Mouse (Mus musculus) small intestine, adult 2 months (tissue): ENCODE data around the gene Dlgap3. TPM values are rescaled to one million over a fixed set of nuclear protein-coding genes. Genes with fewer than 3 reads are reported as not detected.
A peak's percentile ranks its signal among the peaks of the same experiment; 100 is the strongest.

Source experiments
- H3K27ac ChIP-seq: fragments of 200-500 bp; 2 replicates; pipeline ENCODE4 v1.5.1; 2012; ENCODE audit warnings: low read depth, low read length, control low read depth, inconsistent platforms; ENCODE audit not compliant: insufficient read depth
- H3K27me3 ChIP-seq: fragments of 200-500 bp; 2 replicates; pipeline ENCODE4 v1.6.1; 2012; ENCODE audit warnings: mild to moderate bottlenecking, moderate library complexity, low read length, inconsistent platforms; ENCODE audit not compliant: control insufficient read depth, insufficient read depth
- H3K36me3 ChIP-seq: fragments of 200-500 bp; 2 replicates; pipeline ENCODE4 v1.6.1; 2012; ENCODE audit warnings: mild to moderate bottlenecking, low read length, control low read depth, inconsistent platforms; ENCODE audit not compliant: control insufficient read depth, insufficient read depth
- H3K4me1 ChIP-seq: fragments of 200-500 bp; 2 replicates; pipeline ENCODE4 v1.6.1; 2012; ENCODE audit warnings: low read length, inconsistent platforms, mixed read lengths; ENCODE audit not compliant: control insufficient read depth, insufficient read depth, insufficient read length
- H3K4me3 ChIP-seq: fragments of 200-500 bp; 2 replicates; pipeline ENCODE4 v1.5.1; 2012; ENCODE audit warnings: low read depth, mild to moderate bottlenecking, control low read depth, inconsistent platforms, low read length, moderate library complexity
- CTCF ChIP-seq: fragments of 200-500 bp; IDR thresholded peaks from 2 replicates; pipeline ENCODE4 v1.5.1; 2012; ENCODE audit warnings: low read depth, mild to moderate bottlenecking, control low read depth, inconsistent platforms, low read length, moderate library complexity, mixed read lengths; ENCODE audit not compliant: insufficient replicate concordance, insufficient read length; ENCODE audit errors: extremely low read depth
- POLR2A ChIP-seq: fragments of 200-500 bp; IDR thresholded peaks from 2 replicates; pipeline ENCODE4 v1.6.1; 2012; ENCODE audit warnings: low read depth, mild to moderate bottlenecking, control low read depth, inconsistent platforms, low read length, moderate library complexity
- WGBS: fragments of 180-500 bp; shearing (Covaris S2); methylation state at CpG from one replicate; pipeline ENCODE4 v1.1.7; 2018; 5-methylcytosine and 5-hydroxymethylcytosine counted together
- polyA plus RNA-seq: library from polyadenylated mRNA; depleted of rRNA; stranded (reverse); fragments of >200 nt; gene quantifications from 2 replicates; pipeline ENCODE4 v1.2.3, GENCODE M21; 2012

The Dlgap3 gene
- polyA plus RNA-seq, 1 experiment = 0.47 TPM

DNA sequence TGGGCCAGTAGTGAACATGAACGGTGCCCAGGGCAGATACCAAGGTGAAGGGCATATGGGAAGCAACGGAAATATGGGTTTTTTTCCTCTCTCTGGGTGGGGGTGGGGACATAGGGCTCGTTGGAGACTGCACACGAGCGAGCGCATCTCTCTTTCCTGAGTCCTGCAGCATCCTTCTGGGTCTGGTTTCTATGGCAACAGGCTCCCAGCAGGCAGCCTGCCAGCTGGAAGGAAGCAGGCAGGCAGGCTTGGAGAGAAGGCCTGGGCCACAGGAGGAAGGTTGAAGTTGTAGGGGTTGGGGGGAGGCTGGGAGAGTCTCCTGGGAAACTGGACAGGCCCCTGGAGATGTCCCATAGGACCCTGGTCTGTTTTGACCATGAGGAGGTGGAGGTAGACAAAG lies 63.0 kb downstream of the Dlgap3 start:
- no peak for TF ChIP-seq POLR2A
- TF ChIP-seq CTCF = no peak
- WGBS = 47% methylated on average over 6 of the region's 6 CpGs
- no peaks in the 10 kb centered on the region for H3K36me3 ChIP-seq
- H3K27me3 ChIP-seq = peaks cover 6% of the 10 kb centered on the region; the same call in 1 of the 2 replicates
- no peak overlapping the region for H3K4me3 ChIP-seq
- H3K27ac ChIP-seq = no peak overlapping the region
- H3K4me1 ChIP-seq = peaks cover 4% of the 10 kb centered on the region; the same call in 1 of the 2 replicates

DNA sequence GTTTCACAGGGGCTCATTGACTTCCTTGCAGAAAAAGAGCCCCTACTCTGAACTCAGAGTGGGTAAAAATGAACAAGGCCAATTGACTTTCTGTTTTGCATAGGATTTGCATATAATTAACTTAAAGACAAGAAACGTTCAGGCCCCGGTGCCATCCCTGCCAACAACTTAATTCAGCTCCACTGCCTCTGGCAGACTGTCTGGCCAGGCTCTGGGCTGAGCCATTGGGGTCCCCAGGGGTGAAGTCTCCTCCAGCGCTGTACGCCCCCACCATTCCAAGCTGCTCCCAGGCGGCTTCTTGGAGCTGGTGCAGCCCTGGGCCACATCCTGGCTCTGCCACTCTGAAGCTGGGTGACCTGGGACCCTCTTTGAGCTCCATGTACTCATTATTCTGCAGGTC lies 63.5 kb downstream of the Dlgap3 start:
- Histone ChIP-seq H3K27me3 (peaks cover 10% of the 10 kb centered on the region), H3K4me1 (peaks cover 4% of the 10 kb centered on the region; the same call in 1 of the 2 replicates), H3K4me3 (no peak overlapping the region), H3K36me3 (no peaks in the 10 kb centered on the region), H3K27ac (no peak overlapping the region)
- WGBS = 67% methylated on average over 5 of the region's 5 CpGs
- TF ChIP-seq POLR2A (no peak), CTCF (no peak)

DNA sequence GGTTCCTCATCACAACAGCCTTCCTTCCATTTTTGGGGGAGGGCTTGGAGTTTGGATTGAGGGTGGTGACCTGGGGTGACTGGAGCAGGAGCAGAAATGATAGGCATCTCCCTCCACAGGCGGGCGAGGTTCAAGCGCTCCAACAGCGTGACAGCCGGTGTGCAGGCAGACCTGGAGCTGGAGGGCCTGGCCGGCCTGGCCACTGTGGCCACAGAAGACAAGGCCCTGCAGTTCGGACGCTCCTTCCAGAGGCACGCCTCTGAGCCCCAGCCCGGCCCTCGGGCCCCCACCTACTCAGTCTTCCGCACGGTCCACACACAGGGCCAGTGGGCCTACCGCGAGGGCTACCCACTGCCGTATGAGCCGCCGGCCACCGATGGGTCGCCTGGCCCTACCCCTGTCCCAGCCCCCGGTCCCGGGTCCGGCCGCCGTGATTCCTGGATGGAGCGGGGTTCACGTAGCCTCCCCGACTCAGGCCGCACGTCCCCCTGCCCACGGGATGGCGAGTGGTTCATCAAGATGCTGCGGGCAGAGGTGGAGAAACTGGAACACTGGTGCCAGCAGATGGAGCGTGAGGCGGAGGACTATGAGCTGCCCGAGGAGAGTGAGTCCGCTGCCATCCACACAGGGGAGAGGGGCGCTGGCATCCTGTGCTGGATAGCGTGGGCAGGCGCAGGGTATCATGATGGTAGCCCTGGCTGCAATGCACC lies 64.6 kb downstream of the Dlgap3 start:
- WGBS = 79% methylated on average over 40 of the region's 40 CpGs
- Histone ChIP-seq H3K4me1 (peaks cover 4% of the 10 kb centered on the region; the same call in 1 of the 2 replicates), H3K27me3 (peaks cover 11% of the 10 kb centered on the region), H3K27ac (no peak overlapping the region), H3K4me3 (no peak overlapping the region), H3K36me3 (no peaks in the 10 kb centered on the region)
- TF ChIP-seq CTCF (no peak), POLR2A (no peak)

- H3K27me3 ChIP-seq = peaks cover 11% of the 10 kb centered on the region
- H3K36me3 ChIP-seq = no peaks in the 10 kb centered on the region
- H3K27ac ChIP-seq = no peak overlapping the region
- H3K4me3 ChIP-seq = peak overlapping the region; percentile 65
- TF ChIP-seq CTCF = peak; percentile 76
- TF ChIP-seq POLR2A = no peak
- WGBS = under 1% methylated on average over 66 of the region's 67 CpGs
- H3K4me1 ChIP-seq = peaks cover 4% of the 10 kb centered on the region; the same call in 1 of the 2 replicates
Observed at GRCm38 (mm10) chr4:127235742-127236487, 66.9 kb downstream of the Dlgap3 start.

DNA sequence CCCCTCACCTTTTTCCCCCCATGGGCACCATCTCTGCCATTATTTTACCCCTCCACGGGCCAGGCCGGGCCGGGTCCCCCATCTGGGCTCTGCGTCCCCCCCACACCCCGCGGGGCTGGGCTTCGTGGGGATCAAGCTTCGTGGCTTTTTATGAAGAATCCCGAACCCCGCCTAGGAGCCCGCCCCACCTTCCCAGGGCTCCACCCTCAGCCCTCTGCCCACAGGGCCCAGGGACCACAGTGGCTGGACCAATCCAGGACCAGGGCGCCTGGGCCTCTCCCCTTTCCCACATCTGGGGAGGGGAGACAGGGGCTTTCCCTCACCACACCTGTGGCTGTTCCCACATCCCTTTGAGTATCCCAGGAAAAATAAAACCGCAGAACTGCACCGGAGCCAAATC lies 67.6 kb downstream of the Dlgap3 start:
- TF ChIP-seq CTCF (no peak), POLR2A (no peak)
- peaks cover 11% of the 10 kb centered on the region for H3K27me3 ChIP-seq
- peak overlapping the region; percentile 65 for H3K4me3 ChIP-seq
- WGBS = 4% methylated on average over 14 of the region's 14 CpGs
- H3K4me1 ChIP-seq = peaks cover 4% of the 10 kb centered on the region; the same call in 1 of the 2 replicates
- no peak overlapping the region for H3K27ac ChIP-seq
- no peaks in the 10 kb centered on the region for H3K36me3 ChIP-seq

DNA sequence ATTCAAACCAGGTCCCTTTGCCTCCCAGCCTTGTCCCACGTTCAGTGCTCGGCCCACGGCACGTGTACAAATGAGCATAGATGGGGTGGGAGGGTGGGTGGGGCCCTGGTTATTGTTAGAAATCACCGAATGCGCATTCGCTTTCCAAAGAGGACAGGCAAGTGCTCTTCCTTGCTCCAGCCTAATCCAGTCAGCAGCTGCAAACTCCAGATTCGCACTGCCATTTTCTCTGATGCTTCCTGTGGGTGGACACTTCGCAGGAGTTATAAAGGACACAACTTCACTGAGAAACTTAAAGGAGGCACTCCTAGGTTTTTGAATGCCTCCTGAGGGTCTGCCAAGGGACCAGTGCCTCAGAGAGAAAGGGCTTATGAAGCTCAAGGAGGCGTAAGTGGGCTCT lies 68.3 kb downstream of the Dlgap3 start:
- Histone ChIP-seq H3K27me3 (peaks cover 11% of the 10 kb centered on the region), H3K27ac (no peak overlapping the region), H3K4me3 (no peak overlapping the region), H3K4me1 (peaks cover 4% of the 10 kb centered on the region; the same call in 1 of the 2 replicates), H3K36me3 (no peaks in the 10 kb centered on the region)
- WGBS = 62% methylated on average over 10 of the region's 10 CpGs
- no peak for TF ChIP-seq CTCF
- TF ChIP-seq POLR2A = no peak

- TF ChIP-seq CTCF (no peak), POLR2A (no peak)
- H3K4me1 ChIP-seq = peaks cover 5% of the 10 kb centered on the region; the same call in 1 of the 2 replicates
- H3K27me3 ChIP-seq = no peaks in the 10 kb centered on the region
- no peak overlapping the region for H3K4me3 ChIP-seq
- H3K27ac ChIP-seq = no peak overlapping the region
- WGBS = 54% methylated on average over 6 of the region's 6 CpGs
- H3K36me3 ChIP-seq = peaks cover 8% of the 10 kb centered on the region; the same call in 1 of the 2 replicates
Observed at GRCm38 (mm10) chr4:127242696-127243095, 73.7 kb downstream of the Dlgap3 start.

DNA sequence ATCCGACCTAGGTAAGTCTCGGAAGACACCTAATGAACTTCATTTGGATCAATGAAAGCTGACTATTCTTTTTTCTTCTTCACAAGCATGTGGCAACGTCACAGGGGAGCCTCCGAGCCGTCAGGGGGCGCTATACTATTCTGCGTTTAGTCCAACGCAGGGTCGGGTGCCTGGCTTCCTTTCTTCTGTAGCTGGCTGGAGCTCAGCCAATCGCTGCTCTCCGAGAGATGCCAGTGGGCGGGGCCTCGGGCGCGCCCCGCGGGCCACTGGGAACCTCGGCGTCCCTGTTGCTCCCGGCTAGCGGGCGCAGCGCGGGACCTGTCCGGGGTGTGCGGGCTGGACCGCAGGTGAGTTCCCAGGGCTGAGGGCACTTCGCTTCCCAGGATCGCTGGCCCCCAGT lies 74.5 kb downstream of the Dlgap3 start, which contains the start of gene Smim12:
Smim12 (plus strand) TSS at position 233 of the 400 bp plus-strand sequence.
- Histone ChIP-seq H3K4me3 (peak within 1 kb of the TSS; percentile 77), H3K4me1 (peaks cover 5% of the 10 kb centered on the region; the same call in 1 of the 2 replicates), H3K27ac (no peak within 1 kb of the TSS), H3K36me3 (peaks cover 10% of the 10 kb centered on the region; the same call in 1 of the 2 replicates), H3K27me3 (no peaks in the 10 kb centered on the region)
- peak; percentile 78 for TF ChIP-seq POLR2A
- peak; percentile 98 for TF ChIP-seq CTCF
- WGBS = 0% methylated on average over 29 of the region's 29 CpGs
